Mouse (Mus musculus): ENCODE data around the gene Pard6b. TPM values are rescaled to one million over a fixed set of nuclear protein-coding genes. Genes with fewer than 3 reads are reported as not detected.

Pard6b gene
- total RNA-seq, 2 experiments from 2014 or later: 5.0 to 5.2 TPM

DNA sequence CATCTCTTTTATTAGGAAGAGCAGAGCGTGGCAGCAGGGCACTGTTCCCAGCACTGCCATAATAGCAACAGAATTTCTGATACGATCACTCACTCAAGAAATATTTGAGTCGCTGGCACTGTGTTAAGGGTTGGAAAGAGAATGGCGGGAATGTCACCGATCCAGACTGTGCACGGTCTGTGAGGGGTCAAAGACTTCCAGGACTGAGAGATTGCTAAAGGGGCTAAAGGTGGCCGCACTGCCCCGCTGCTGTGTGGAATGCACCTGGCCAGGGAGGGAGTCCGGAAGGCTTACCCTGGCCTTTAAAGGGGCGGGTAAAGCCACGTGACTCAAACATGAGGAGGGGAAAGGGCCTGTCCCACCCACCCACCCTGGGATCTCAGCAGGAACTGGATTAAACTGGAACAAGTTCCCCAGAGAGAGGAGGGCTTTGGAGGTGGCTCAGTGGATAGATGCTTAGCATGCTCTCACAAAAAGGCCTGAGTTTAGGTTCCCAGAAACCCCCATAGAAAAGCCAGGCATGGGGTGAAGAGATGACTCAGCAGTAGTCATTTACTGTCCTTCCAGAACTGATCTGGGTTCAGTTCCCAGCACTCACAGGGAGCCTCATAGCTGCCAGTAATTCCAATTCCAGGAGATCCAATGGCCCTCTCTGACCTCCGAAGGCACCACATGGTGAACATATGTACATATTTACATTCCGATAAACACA is 22.2 kb upstream of the Pard6b start:
- DNase-seq (ENCODE audit: low spot score in 2 of 2): no peak
- intact Hi-C loops (cut with DNase I): no loop called here

DNA sequence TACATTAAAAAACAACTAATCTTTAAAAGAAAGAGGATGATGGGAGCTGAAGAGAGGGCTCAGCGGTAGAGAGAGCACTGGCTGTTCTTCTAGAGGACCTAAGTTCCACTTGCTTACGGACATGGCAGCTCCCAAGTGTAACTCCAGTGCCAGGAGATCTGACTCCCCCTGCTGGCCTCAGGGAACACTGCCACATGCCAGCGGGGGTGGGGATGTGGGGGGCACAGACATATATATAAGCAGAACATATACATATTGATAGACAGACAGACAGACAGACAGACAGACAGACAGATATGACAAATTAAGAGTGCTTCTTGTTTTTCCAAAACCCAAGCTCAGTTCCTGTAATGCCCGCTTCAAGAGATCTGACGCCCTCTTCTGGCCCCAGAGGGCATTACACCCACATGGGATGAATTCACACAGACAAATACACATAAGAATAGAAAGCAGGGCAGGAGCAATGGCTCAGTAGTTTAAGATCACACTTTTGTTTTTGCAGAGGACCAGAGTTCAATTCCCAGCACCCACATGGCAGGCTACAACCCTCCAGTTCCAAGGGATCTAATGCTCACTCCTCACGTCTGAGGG is 21.5 kb upstream of the Pard6b start:
- DNase-seq (ENCODE audit: low spot score in 2 of 2): no peak
- intact Hi-C loops (cut with DNase I): no loop called here

DNA sequence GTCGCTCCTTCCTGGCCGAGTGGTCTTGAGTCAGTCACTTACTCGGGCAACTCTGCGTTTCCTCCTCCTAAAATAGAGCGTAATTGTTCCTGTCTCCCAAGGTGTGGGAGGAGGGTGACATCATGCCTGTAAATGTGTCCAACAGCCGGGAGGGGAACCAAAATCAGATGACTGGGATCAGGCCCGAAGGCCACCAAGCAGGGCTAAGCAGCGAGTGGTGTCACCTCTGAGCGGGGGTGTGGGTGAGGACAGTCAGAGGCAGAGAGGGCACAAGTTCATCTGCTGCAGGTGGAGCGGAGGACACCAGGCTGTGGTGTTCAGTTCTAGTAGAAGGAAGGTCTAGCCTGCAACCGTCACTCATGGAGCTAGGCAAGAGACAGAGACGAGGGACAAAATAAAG is 17.1 kb upstream of the Pard6b start:
- no peak for DNase-seq (ENCODE audit: low spot score in 2 of 2)
- intact Hi-C loops (cut with DNase I): no loop called here

- DNase-seq (ENCODE audit: low spot score in 2 of 2): no peak
- intact Hi-C loops (cut with DNase I): no loop called here
Observed at GRCm38 (mm10) chr2:168065511-168065910, 15.3 kb upstream of the Pard6b start.

DNA sequence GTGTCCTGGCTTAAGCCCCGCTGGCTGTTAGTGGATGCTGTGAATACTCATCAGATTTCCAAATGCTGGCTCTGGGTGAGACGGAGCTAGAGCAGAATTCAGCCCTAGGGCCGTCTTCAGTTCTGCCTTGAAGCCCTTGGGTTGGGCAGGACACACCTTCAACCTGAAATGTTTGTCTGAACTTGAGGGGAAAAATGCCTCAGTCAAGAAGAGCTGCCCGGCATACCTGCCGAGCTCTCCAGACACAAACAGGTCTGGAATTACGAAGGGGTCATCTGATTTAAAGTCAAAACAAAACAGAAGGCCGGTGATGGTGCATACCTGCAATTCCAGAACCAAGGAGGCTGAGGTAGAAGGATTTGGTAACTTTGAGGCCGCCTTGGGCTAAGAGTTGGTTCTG is 14.0 kb upstream of the Pard6b start:
- intact Hi-C loops (cut with DNase I): no loop called here
- DNase-seq (ENCODE audit: low spot score in 2 of 2): no peak

GRCm38 (mm10) chr2:168070425-168070824 is 10.4 kb upstream of the Pard6b start:
- intact Hi-C loops (cut with DNase I): no loop called here
- DNase-seq (ENCODE audit: low spot score in 2 of 2): no peak

DNA sequence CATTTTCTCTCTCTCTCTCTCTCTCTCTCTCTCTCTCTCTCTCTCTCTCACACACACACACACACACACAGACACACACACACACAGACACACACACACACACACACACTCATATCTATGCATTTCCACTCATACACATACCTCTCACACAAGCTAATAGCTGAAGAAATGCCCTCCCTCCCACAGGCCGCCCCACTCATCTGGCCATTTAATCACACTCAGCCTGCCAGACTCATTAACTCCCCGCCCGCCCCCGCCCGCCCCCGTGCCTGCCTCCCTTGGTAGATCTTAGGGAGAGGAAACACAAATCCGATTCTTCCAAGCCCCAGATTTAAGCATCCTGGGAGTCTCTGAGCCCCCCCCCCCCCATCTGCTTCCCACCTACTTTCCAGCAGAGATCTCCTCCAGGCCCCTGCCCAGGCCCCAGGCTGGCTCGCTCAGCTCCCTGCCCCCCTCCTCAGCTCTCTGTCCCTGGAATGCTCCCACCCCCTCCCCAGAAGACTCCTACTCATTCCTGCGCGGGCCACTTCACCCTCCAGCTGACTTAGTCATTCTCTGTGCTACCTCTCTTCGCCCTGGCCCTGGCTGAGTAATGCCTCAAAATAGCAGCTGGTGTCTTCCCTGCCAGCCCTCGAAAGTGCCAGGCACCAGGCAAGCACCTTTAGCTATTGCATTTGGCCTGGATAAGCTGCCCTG is 8.2 kb upstream of the Pard6b start:
- DNase-seq (ENCODE audit: low spot score in 2 of 2): peak; percentile 26 to 60
- intact Hi-C loops (cut with DNase I): no loop called here

- DNase-seq (ENCODE audit: low spot score in 2 of 2): no peak
- intact Hi-C loops (cut with DNase I): no loop called here
Observed at GRCm38 (mm10) chr2:168073722-168074121, 7.1 kb upstream of the Pard6b start.

DNA sequence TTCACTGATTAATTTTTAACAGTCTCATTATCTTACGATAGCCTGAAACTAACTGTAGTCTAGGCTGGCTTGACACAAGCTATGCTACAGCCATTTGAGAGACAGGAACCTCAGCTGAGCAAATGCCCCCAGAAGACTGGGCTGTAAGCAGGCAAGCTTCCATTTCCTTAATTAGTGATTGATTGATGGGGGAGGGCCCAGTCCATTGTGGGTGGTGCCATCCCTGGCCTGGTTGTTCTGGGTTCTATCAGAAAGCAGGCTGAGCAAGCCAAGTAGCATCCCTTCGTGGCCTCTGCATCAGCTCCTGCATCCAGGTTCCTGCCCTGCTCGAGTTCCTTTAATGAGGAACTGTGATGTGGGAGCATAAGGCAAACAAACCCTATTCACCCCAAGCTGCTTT is 6.3 kb upstream of the Pard6b start:
- DNase-seq (ENCODE audit: low spot score in 2 of 2): no peak
- intact Hi-C loops (cut with DNase I): no loop called here

GRCm38 (mm10) chr2:168076840-168077576 is 3.8 kb upstream of the Pard6b start:
- DNase-seq (ENCODE audit: low spot score in 2 of 2): no peak
- intact Hi-C loops (cut with DNase I): no loop called here

DNA sequence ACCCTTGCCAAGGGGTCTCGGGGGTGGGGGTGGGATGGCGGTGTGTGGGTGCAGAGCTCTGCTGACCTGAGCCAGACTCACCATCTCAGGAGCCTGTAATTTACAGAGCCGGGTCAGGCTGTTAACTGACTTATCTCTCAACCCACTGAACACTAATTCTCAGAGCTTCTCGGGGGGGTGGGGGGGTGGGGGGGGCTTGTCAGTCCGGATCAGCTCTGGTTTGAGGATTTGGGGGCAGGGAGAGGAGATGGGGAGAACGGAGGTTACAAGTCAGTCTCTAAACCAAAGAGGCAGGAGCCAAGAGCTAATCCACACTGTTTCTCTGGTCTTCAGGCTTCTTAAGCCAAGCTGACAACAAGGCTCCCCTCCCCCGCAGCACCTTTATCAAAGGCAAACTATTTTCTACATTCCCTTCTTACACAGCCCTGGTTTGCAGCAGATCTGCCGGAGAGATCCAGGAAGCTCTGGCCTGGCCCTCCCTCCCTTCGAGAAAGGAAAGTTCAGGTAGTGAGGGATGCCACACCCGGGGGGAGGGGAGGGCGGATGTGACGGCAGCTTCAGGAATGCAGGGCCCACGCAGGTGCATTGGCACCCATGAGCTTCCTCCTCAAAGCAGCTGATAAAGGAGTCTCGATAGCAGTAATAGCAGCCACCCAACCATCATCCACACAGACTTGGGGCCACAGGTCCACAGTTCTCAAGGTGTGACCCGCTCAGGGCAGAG is 2.5 kb upstream of the Pard6b start:
- intact Hi-C loops (cut with DNase I): no loop called here
- no peak for DNase-seq (ENCODE audit: low spot score in 2 of 2)

- DNase-seq (ENCODE audit: low spot score in 2 of 2): peak in 1 of 2 experiments; percentile 23
- intact Hi-C loops (cut with DNase I): no loop called here
Observed at GRCm38 (mm10) chr2:168081299-168081932, 612 bp downstream of the Pard6b start.

GRCm38 (mm10) chr2:168081933-168082306 is 1.1 kb downstream of the Pard6b start:
- DNase-seq (ENCODE audit: low spot score in 2 of 2): no peak
- intact Hi-C loops (cut with DNase I): no loop called here

- DNase-seq (ENCODE audit: low spot score in 2 of 2): no peak
- intact Hi-C loops (cut with DNase I): no loop called here
Observed at GRCm38 (mm10) chr2:168083593-168083992, 2.8 kb downstream of the Pard6b start.

GRCm38 (mm10) chr2:168084228-168084627 is 3.4 kb downstream of the Pard6b start:
- intact Hi-C loops (cut with DNase I): no loop called here
- no peak for DNase-seq (ENCODE audit: low spot score in 2 of 2)

DNA sequence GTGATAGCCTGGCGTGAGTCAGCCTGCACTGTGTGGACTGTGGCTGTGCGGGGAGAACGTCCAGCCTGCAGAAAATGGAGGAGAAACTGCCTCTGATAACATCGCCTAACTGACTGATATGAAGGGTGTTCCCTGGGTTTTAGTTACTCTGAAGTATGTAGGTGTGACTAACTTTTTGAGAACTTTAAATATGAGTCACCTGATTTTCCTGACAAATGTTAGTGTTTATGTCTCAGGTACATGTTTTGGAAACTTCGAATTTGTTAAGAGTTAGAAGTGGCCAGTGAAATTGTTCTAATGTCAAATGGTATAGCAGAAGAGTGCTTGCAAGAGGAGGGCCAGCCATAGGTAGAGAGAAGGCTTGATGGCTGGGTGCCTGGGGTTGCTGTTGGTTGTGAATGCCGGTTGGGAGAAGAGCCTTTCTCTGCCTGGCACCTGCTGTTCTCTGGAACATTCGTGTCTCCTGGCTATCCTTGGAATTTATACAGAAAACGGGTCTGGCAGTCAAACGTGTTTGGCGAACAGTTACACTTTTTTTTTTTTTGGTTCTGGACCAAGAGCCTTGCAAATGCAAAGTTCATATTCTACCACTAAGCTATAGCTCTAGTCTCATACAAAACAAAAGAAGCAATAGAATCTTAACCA is 4.9 kb downstream of the Pard6b start:
- intact Hi-C loops (cut with DNase I): no loop called here
- DNase-seq (ENCODE audit: low spot score in 2 of 2): no peak

DNA sequence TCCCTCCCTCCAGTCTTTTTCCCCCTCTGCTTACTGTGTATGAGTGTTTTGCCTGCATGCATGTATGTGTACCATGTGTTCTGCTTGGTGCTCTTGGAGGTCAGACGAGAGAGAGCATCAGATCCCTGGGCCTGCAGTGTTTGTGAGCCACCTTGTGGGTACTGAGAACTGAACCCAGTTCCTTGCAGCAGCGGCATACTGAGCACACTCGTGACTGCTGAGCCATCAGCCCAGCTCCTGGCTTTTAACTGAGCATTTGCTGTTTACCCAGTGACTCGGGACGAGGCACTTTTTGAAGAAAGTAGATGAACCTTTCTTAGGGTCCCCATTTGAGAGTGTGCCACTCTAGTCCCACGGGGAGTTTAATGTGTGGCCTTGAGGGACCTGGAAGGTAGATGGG is 5.5 kb downstream of the Pard6b start:
- no peak for DNase-seq (ENCODE audit: low spot score in 2 of 2)

DNA sequence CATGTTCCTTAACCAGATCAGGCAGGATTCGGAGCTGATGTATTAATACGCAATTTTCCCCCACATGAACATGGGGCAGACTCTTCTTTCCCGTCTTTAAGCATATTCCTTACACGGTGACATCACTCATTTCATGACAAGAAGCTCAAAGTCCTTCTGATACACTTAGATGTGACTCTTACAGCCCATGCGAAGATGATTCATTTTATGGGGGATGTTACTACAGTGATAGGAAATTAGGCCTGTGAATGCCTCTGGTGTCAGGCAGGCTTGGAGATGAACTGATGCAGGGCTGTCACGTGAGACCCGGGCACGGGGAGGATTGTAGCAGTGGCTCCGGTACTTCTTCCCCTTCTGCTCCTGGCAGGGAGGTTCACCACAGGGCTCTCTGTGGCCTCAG is 6.0 kb downstream of the Pard6b start:
- no peak for DNase-seq (ENCODE audit: low spot score in 2 of 2)
- intact Hi-C loops (cut with DNase I): no loop called here

More for the DNA sequence above, 5.5 kb downstream of the Pard6b start:
- intact Hi-C loops (cut with DNase I): no loop called here

- no peak for DNase-seq (ENCODE audit: low spot score in 2 of 2)
- intact Hi-C loops (cut with DNase I): no loop called here
Observed at GRCm38 (mm10) chr2:168091560-168091959, 10.8 kb downstream of the Pard6b start.
